Mouse (Mus musculus) spleen, embryonic (tissue): ENCODE results near the gene Cdh5.

ENCODE experiments used
- CTCF ChIA-PET: fragments of 350-600 bp; sonication (Branson Sonifier 250); formaldehyde crosslinking; loops from one replicate; lab custom pipeline; 2022; lab: Charles Lee

Gene Cdh5

DNA sequence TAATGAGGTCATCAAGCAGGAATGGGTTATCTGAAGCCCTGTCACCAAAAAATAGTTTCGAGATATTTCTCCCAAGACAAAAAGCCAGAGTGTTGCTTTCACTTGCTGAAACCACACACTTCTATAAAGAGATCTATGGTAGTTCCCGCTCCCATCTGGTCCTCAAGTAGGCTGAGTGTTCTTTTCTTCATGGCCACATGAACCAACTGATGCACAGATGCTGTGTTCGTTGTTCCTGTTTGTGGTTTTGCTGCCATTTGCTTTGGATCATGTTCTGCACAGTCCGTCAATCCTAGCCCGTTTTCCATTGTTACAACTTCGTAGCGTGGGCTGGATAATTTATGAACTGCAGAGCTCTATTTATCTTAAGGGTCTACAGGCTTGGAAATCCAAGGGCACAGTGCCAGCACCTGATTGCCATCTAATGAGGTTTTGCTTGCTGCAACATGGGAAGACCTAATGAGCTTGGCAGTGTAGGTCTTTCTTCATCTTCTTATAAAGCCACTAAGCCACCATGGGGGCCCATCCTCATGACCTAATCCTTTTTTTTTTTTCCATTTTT, 30.1 kb downstream of the Cdh5 start:
- CTCF ChIA-PET: no interaction called here

- CTCF ChIA-PET: no interaction called here
Observed at GRCm38 (mm10) chr8:104134521-104134920, 33.1 kb downstream of the Cdh5 start.

GRCm38 (mm10) chr8:104136277-104136676, 34.9 kb downstream of the Cdh5 start:
- CTCF ChIA-PET: no interaction called here

DNA sequence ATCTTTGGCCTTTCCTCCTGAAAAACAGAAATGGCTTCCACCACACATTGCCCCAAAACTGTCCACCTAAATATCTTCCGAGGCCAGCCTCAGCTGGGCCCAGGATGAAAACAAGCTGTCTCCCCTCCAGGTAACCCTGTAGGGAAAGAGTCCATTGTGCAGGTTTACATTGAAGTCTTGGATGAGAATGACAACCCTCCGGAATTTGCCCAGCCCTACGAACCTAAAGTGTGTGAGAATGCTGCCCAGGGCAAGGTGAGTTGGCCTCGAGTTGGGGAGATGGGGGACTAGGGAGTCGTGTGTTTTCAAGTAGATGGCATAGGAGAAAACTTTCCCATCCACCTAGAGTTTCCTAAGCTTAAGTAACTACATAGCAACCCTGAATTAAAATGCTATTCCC, 36.2 kb downstream of the Cdh5 start:
- CTCF ChIA-PET: no interaction called here

GRCm38 (mm10) chr8:104140611-104141010, 39.2 kb downstream of the Cdh5 start:
- CTCF ChIA-PET: no interaction called here

- CTCF ChIA-PET: no interaction called here
Observed at GRCm38 (mm10) chr8:104142415-104142814, 41.0 kb downstream of the Cdh5 start.

- CTCF ChIA-PET: no interaction called here
Observed at GRCm38 (mm10) chr8:104143379-104143778, 42.0 kb downstream of the Cdh5 start.

GRCm38 (mm10) chr8:104144434-104145216, 43.2 kb downstream of the Cdh5 start:
- CTCF ChIA-PET: no interaction called here

DNA sequence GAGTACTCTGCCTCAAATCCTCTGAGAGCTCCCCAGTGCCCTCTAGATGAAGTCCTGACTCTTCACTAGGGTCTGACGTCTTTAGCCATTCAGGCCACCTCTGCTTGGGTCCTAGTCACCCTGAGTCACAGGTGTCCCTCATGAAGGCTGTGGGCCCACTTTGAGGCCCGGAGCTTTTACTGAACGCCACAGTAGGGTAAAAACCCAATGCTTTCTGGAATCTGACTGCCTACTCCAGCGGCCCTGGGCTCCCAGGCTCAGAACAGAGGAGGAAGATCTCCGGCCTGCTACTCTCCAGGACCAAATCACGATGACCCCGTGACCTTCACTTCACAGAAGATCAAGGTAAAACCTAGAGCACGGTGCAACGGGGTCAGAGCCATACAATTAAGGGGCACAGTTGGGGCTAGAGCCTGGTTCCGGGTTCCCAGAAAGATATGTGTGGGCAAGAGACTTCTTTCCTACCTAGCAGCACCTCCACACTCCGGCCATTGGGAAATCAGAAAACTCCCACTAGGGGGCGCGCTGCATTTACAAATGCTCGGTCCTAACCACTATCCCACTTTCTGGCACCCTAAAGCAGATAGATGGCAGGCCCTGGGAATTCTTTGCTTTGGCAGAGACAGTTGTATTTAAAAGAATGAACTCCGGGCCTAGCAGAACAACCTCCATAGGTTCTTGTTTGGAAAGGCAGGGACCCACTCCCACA, 44.7 kb downstream of the Cdh5 start:
- CTCF ChIA-PET: interaction anchor here (1.0 kb wide), 1 partner anchor 79 kb away, joined by 3 read pairs; no protein-coding TSS in a partner anchor

GRCm38 (mm10) chr8:104146717-104147494, 45.5 kb downstream of the Cdh5 start:
- CTCF ChIA-PET: interaction anchor here (0.6 kb wide), 1 partner anchor 71 kb away, joined by 8 read pairs; no protein-coding TSS in a partner anchor

- CTCF ChIA-PET: interaction anchor here (0.7 kb wide), 1 partner anchor 11 kb away, joined by 3 read pairs; no protein-coding TSS in a partner anchor
Observed at GRCm38 (mm10) chr8:104147947-104148346, 46.5 kb downstream of the Cdh5 start.

DNA sequence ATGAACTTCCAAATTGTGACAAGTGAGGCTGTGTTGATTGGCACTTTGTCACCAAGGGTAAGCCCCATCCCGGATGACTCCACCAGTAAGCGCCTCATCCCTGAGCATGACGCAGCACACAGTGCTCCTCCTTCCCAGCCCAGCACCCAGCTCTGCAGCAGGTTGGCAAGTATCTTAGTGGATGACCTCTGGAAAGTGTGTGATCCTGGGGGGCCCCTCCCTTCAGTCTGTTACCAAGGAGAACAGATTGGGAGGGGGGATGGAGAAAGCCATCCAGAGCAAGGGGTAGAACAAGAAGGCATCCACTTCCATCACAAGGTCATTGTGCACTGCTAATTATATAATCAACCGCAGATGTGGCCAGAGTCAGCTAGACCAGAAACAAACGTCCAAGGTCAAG, 59.3 kb downstream of the Cdh5 start:
- CTCF ChIA-PET: interaction anchor here (0.6 kb wide), 1 partner anchor 42 kb away, joined by 6 read pairs; no protein-coding TSS in a partner anchor

DNA sequence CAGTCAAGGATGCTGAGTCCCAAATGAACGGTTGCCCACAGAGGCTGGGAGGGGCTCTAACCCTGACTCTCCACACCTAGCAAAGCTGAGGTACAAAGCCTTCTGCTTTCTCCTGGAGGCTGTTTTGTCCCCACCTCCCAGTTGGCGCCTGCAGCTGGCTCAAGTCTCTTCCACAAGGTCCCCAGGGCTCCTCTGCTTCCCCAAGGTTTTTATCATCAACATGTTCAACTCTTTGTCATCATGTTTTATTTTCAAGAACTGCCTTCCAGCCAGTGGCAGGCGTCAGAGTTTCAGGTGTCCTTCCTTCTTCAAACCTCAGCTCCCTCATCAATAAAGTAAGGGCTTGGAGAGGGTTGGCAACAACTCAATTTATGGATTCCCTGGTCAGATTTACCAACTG, 68.0 kb downstream of the Cdh5 start:
- CTCF ChIA-PET: no interaction called here

GRCm38 (mm10) chr8:104170118-104171049, 69.0 kb downstream of the Cdh5 start, which contains the start of gene Bean1:
Bean1 (plus strand) TSS chr8:104170442.
- CTCF ChIA-PET: no interaction called here

DNA sequence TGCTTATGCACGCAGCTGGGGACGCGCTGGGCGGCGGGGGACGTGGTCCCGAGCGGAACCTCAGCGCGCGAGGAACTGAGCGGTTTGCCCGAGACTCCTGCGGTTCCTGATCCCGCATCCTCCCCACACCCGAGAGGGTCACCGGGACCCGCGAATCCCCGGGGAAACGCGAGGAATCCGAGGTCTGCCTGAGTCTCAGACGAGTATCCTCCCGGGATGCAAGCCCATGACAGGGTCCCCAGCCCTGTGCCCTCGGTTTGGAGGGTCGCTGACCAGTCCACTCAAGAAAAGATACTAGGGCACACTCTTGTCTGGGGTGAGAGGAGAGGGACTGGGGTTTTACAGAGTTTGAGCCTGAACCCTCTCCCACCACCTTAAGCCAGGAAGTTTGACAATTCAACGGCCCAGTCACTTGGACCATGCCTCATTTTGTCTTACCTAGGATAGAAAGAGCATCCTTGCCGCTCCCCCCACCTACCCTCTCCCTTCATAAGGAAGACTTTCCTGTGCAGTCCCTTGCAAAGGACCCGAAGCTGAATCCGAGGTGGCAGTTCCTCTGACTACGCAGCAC, 69.7 kb downstream of the Cdh5 start:
- CTCF ChIA-PET: no interaction called here

DNA sequence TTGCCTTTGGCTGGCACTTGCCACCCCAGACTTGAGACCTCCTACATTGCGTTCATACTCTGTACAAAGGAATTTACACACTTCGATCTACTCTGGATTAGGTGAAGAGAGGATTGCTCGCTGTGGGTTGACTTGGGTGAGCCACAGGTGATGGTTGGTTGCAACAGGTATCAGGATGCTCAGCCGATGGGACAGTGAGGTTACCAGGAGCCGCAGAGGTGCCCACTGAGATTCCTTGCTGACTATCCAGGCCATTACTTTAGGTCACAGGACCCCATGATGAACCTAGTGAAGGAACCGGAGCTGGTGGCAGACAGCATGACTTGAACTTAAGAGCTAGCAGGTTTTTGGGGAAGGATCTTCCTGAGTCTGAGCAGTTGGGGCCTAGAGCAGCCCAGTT, 71.0 kb downstream of the Cdh5 start:
- CTCF ChIA-PET: no interaction called here

DNA sequence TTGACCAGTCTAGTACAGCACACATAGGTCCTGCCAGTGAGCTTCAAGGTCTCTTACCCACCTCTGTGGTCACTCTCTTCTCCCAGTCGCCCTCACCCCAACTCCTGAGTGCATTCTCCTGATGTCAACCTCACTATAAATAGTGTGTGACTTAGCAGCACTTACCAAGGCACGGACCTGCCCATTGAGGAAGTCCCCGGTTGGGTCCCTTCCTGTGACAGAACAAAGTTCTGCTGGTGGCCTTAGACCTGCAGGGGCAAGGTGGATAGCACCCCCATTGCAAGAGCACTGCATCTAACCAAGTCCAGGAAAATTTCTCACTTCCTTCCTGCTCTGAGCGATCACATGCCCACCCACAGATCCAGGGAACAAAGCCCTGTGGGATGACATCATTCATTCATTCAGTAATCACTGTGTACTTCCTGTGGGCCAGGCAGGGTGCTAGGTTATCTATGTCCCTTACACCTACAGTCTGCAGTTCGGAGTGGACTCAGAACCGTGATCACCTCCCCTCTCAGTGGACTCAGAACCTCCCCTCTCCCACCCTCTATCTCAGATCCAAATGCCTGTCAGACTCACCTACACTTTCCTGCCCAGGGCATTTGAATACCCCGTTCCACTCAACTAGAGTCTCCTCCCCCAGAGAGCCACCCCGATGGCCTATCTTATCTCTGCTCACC, 74.6 kb downstream of the Cdh5 start:
- CTCF ChIA-PET: no interaction called here

- CTCF ChIA-PET: no interaction called here
Observed at GRCm38 (mm10) chr8:104177054-104177453, 75.6 kb downstream of the Cdh5 start.

- CTCF ChIA-PET: no interaction called here
Observed at GRCm38 (mm10) chr8:104184905-104185304, 83.5 kb downstream of the Cdh5 start.

DNA sequence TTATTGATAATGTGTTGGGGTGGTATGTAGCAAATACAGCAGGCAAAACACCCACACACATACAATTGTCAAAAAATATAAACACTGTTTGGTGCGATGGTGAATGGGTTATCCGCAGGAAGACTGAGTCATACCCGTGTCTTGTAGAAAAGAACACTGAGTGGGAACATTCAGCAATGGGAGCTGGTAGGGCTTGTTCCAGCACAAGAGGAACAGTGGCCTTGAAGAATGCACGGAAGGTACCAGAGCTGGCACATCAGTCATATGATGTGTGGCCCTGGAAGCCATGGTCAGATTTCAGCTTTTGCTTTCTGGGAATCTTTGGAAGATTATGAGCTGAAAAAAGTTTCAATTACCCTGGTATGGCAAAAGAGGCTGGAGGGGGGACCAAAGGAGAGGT, 85.4 kb downstream of the Cdh5 start:
- CTCF ChIA-PET: no interaction called here
